Mouse (Mus musculus): Measurements from ENCODE around the gene Zfp507.
A peak's percentile ranks its signal among the peaks of the same experiment; 100 is the strongest.

The Zfp507 gene

GRCm38 (mm10) chr7:35782252-35782651, 20.6 kb downstream of the Zfp507 start:
- DNase-seq (ENCODE audit: extremely low spot score, low spot score): no peak

- no peak for DNase-seq (ENCODE audit: extremely low spot score, low spot score)
Observed at GRCm38 (mm10) chr7:35774127-35774526, 28.7 kb downstream of the Zfp507 start.

GRCm38 (mm10) chr7:35772347-35772746, 30.5 kb downstream of the Zfp507 start:
- DNase-seq (ENCODE audit: extremely low spot score, low spot score): no peak

GRCm38 (mm10) chr7:35771106-35771505, 31.7 kb downstream of the Zfp507 start:
- DNase-seq (ENCODE audit: extremely low spot score, low spot score): no peak

DNA sequence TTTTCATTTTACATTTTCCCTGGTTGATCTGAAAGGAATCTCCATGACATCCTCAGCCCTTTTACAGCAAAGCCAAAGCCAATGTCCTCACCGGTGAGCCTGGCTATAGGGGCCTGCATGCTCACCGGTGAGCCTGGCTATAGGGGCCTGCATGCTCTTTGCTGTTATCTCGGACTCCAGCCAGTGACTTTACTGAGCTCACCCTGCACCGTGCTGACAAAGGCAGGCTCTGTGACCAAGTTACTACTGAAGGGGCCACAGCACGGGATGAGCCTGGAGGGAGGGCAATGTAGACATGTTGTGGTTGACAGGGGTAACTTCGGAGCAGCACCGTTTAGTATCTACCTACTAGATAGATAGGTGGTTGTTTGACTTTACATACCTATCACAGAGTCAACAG, 32.7 kb downstream of the Zfp507 start:
- no peak for DNase-seq (ENCODE audit: extremely low spot score, low spot score)

DNA sequence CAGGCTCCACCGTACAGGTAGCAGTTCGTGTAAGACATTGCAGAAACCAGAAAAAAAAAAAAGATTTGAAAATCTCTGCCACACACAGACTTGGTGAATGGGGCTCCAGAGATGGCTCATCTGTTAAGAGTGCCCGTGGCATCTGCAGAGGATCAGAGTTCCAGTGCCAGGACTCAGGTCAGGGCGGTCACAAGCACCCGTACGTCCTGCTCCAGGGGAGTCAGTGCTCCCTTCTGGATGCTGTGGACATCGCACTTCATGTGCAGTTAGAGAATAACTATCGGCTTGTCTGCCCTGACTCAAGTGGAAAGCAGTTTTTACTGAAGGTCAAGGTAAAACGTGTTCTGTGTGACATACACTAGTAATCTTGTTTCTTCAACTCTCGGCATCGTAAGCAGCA, 38.3 kb downstream of the Zfp507 start:
- DNase-seq (ENCODE audit: extremely low spot score, low spot score): no peak

GRCm38 (mm10) chr7:35761801-35762200, 41.0 kb downstream of the Zfp507 start:
- no peak for DNase-seq (ENCODE audit: extremely low spot score, low spot score)

GRCm38 (mm10) chr7:35759602-35760001, 43.2 kb downstream of the Zfp507 start:
- no peak for DNase-seq (ENCODE audit: extremely low spot score, low spot score)

GRCm38 (mm10) chr7:35756510-35757440, 46.0 kb downstream of the Zfp507 start:
- DNase-seq (ENCODE audit: extremely low spot score, low spot score): no peak

- no peak for DNase-seq (ENCODE audit: extremely low spot score, low spot score)
Observed at GRCm38 (mm10) chr7:35754886-35755168, 48.0 kb downstream of the Zfp507 start.

GRCm38 (mm10) chr7:35754033-35754885, 48.5 kb downstream of the Zfp507 start, which contains the start of gene Dpy19l3:
TSS of gene Dpy19l3 (minus strand) at chr7:35754454.
- peak; percentile 96 for DNase-seq (ENCODE audit: extremely low spot score, low spot score)

GRCm38 (mm10) chr7:35753319-35754032, 49.3 kb downstream of the Zfp507 start:
- peak; percentile 19 for DNase-seq (ENCODE audit: extremely low spot score, low spot score)

DNA sequence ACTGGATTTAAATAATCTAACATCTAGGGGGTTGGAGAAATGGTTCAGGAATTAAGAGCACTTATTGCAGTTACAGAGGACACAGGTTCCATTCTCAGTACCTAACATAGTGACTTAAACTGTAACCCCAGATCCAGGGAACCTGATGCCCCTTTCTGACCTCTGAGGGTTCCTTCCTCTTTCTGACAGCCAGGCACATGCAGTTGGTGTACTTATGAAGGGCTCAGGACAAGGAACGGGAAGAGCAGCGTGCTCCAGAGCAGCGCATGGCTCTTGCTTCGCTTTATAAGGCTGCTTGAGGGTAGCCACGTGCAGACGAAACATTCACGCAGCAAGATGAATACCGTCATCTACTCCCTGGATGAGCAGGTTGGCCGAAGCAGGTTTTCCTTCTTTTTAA, 51.9 kb downstream of the Zfp507 start:
- DNase-seq (ENCODE audit: extremely low spot score, low spot score): no peak

DNA sequence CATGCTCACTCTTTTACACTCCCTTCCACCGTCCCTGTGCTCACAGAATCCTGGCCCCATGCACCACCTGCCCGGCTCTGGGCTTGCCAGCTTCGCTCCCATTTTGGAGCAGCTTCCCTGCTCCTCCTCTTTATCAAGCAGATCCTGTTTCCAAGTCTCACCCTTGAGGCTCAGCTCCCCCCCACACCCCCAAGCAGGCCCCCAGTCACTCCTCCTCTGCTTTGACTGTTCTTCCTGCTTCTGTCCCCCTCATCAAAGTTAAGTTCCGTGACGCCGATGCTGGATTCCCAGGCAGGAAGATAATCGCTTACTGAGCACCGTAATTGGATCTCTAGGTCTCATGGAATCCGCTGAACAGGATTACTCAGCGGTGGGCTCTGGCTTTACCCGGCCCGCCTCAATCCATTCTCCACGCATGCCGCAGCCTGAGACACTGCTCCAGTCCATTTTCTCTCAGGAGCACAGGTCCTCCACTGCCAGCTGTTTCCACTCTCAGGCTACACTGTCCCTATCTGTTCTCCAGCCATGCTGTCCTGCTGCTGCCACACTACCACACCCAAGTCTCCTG, 55.3 kb downstream of the Zfp507 start:
- DNase-seq (ENCODE audit: extremely low spot score, low spot score): peak; percentile 19

- DNase-seq (ENCODE audit: extremely low spot score, low spot score): no peak
Observed at GRCm38 (mm10) chr7:35746686-35747396, 56.0 kb downstream of the Zfp507 start.

- DNase-seq (ENCODE audit: extremely low spot score, low spot score): no peak
Observed at GRCm38 (mm10) chr7:35745281-35745702, 57.5 kb downstream of the Zfp507 start.

- DNase-seq (ENCODE audit: extremely low spot score, low spot score): no peak
Observed at GRCm38 (mm10) chr7:35744771-35745170, 58.0 kb downstream of the Zfp507 start.

DNA sequence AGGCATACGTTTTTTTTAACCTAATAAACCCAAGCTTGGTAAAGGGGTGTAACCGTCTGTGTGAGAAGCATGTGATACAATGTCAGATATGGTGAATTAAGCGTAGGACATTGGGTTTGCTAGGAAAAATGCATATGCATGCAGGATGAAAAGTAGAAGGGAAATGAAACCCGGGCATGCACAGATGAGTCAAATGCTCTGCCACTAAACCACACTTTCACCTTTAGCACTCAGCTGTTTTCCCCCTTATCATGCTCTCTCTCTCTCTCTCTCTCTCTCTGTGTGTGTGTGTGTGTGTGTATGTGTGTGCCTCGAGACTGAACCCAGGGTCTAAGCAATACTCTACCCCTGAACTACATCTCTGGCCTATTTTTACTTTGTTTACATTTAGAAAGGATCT, 60.5 kb downstream of the Zfp507 start:
- no peak for DNase-seq (ENCODE audit: extremely low spot score, low spot score)

- DNase-seq (ENCODE audit: extremely low spot score, low spot score): no peak
Observed at GRCm38 (mm10) chr7:35741858-35742257, 60.9 kb downstream of the Zfp507 start.

GRCm38 (mm10) chr7:35740489-35741230, 62.1 kb downstream of the Zfp507 start:
- peak; percentile 32 for DNase-seq (ENCODE audit: extremely low spot score, low spot score)

Data from neural tube, embryonic 10.5 days (tissue).